Mouse (Mus musculus) mesoderm, embryonic 11.5 days (tissue): ENCODE measurements around the gene Cdr2.
"Not testable (repeated sequence)": the region's sequence is repeated elsewhere in the genome, so short reads cannot be mapped to it uniquely, and the experiment has no call there.

ENCODE experiments used
- DNase-seq: peaks from one replicate; pipeline ENCODE4 v3.0.0-alpha.2; 2012; ENCODE audit warnings: low read depth, low spot score

Cdr2 gene

GRCm38 (mm10) chr7:120910172-120910571 is 71.9 kb downstream of the Cdr2 start:
- not testable (repeated sequence) for DNase-seq
